In the genomic region with DNA sequence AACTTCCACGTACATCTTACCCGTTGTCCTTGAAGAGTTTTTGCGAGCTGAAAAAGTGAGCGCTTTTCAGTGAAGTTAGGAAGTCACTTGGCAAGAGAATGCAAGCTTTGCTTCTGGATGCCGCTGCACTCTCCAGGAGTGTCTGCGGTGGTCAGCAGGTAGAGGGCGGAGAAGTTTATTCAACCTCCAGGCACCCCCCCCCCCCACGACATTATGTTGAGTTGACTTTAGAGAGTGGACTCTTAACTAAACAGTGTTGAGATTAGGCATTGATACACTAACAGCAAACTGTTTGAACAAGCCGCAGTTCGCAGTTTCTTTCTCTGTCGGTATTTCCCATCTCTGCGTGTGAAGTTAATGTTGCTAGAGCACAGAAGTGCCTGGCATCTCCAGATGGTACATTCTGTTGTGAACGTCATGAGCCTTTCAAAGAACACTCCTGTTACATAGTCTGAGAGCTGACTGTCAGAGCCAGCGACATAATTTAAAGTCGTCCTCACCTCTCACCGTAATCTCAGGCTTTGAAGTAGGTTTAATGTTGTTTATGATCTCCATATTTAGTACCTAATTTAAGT, we compare ENCODE assay signal across 8 mouse cellular contexts. TPM values are rescaled to one million over a fixed set of nuclear protein-coding genes. Genes with fewer than 3 reads are reported as not detected.
DNase-seq lines count a peak whose midpoint lies in the region; ATAC-seq and TF ChIP-seq lines count a peak whose summit lies in the region.

No protein-coding gene starts in this region.

- WGBS in forebrain, postnatal 0 days, result 14% methylated on average over 16 of the region's 16 CpGs
- 23% methylated on average over 16 of the region's 16 CpGs for WGBS in midbrain, embryonic 15.5 days

- H3K27ac ChIP-seq in forebrain, postnatal 0 days (ENCODE audit: low read depth, low read length), result no peak overlapping the region
- peak overlapping the region; percentile 93; the same call in 1 of the 2 replicates for H3K27ac ChIP-seq in midbrain, embryonic 15.5 days

- no peak for ATAC-seq in forebrain, postnatal 0 days
- 0 out of 2 replicates have a peak, but pooled peaks have one; percentile 0 for ATAC-seq in midbrain, embryonic 15.5 days (replicated peaks)

- peaks cover 5% of the 10 kb centered on the region for H3K4me1 ChIP-seq in forebrain, postnatal 0 days (ENCODE audit: insufficient read depth)
- peaks cover 17% of the 10 kb centered on the region for H3K4me1 ChIP-seq in midbrain, embryonic 15.5 days

- no peaks in the 10 kb centered on the region for H3K36me3 ChIP-seq in forebrain, postnatal 0 days (ENCODE audit: insufficient read depth)
- H3K36me3 ChIP-seq in midbrain, embryonic 15.5 days (replicated peaks), result no peaks in the 10 kb centered on the region

- peak overlapping the region; percentile 75 for H3K4me2 ChIP-seq in forebrain, postnatal 0 days (ENCODE audit: low read depth)
- H3K4me2 ChIP-seq in midbrain, embryonic 15.5 days, result peak overlapping the region; percentile 92

- no peak for TF ChIP-seq CTCF in forebrain, postnatal 0 days (IDR thresholded peaks at IDR 0.05; ENCODE audit: low read depth)

- H3K9ac ChIP-seq in forebrain, postnatal 0 days, result peak overlapping the region; percentile 90
- H3K9ac ChIP-seq in midbrain, embryonic 15.5 days, result peak overlapping the region; percentile 93

- H3K4me3 ChIP-seq in forebrain, postnatal 0 days (ENCODE audit: low read depth, low read length), result peak overlapping the region; percentile 88
- peak overlapping the region; percentile 95 for H3K4me3 ChIP-seq in midbrain, embryonic 15.5 days

- H3K27me3 ChIP-seq in forebrain, postnatal 0 days (ENCODE audit: insufficient read depth, low read length), result no peaks in the 10 kb centered on the region
- H3K27me3 ChIP-seq in midbrain, embryonic 15.5 days (replicated peaks), result no peaks in the 10 kb centered on the region

- no peaks in the 10 kb centered on the region for H3K9me3 ChIP-seq in forebrain, postnatal 0 days (ENCODE audit: low read length)
- H3K9me3 ChIP-seq in midbrain, embryonic 15.5 days, result no peaks in the 10 kb centered on the region

- peak; percentile 22 for DNase-seq in kidney, adult 9 months
- no peak for DNase-seq in kidney, postnatal 14 days
- peak; percentile 12 for DNase-seq in MN1 (ENCODE audit: low spot score)
- DNase-seq in forebrain, postnatal 0 days, result peak; percentile 46
- DNase-seq in layer of hippocampus, postnatal 10 days (ENCODE audit: low spot score in 2 of 2), result peak; percentile 13 to 33
- DNase-seq in gastrocnemius, postnatal 25 days, result no peak
- DNase-seq in spleen, postnatal 4 days (ENCODE audit: low spot score in 2 of 2), result no peak

RNA-seq across cellular contexts. Expression of a gene that starts 0.9 kb away (rescaled TPM):
- total RNA-seq in forebrain, postnatal 0 days (2014; rRNA removed), result 31.6 and 41.9 TPM in 2 replicates
- polyA plus RNA-seq in forebrain, postnatal 0 days (2015; fragmentation: Nextera tagmentation; extraction: Ambion mirVana), result 52.6 and 55.9 TPM in 2 replicates
- 10 to 100 TPM; 39.1 to 39.3 TPM for total RNA-seq in layer of hippocampus, postnatal 10 days (2021)
- polyA plus RNA-seq in midbrain, embryonic 15.5 days (2015; fragmentation: Nextera tagmentation; extraction: Ambion mirVana), result 45.9 and 47.2 TPM in 2 replicates
- 10 to 100 TPM; 22.9 to 24.4 TPM for total RNA-seq in gastrocnemius, postnatal 25 days (2021)

RNA-seq across cellular contexts. Expression of a gene that starts 36.2 kb away (rescaled TPM):
- total RNA-seq in forebrain, postnatal 0 days (2014; rRNA removed), result not detected in 2 replicates
- polyA plus RNA-seq in forebrain, postnatal 0 days (2015; fragmentation: Nextera tagmentation; extraction: Ambion mirVana), result not detected in 2 replicates
- total RNA-seq in layer of hippocampus, postnatal 10 days (2021), result not detected
- polyA plus RNA-seq in midbrain, embryonic 15.5 days (2015; fragmentation: Nextera tagmentation; extraction: Ambion mirVana), result 0.18 TPM in 1 of 2 replicates, not detected in the other
- not detected for total RNA-seq in gastrocnemius, postnatal 25 days (2021)

Comparison
In these comparisons a context has a peak if more than half of its experiments do, and no peak if none do; other contexts are left out.
1. DNase-seq: peak in kidney, adult 9 months (single experiment), MN1 (single experiment), forebrain, postnatal 0 days (single experiment) and layer of hippocampus, postnatal 10 days (2 of 2); none in kidney, postnatal 14 days (single experiment), gastrocnemius, postnatal 25 days (single experiment) and spleen, postnatal 4 days (0 of 2).